16 mouse cellular contexts compared by ENCODE assay signal in the genomic region with DNA sequence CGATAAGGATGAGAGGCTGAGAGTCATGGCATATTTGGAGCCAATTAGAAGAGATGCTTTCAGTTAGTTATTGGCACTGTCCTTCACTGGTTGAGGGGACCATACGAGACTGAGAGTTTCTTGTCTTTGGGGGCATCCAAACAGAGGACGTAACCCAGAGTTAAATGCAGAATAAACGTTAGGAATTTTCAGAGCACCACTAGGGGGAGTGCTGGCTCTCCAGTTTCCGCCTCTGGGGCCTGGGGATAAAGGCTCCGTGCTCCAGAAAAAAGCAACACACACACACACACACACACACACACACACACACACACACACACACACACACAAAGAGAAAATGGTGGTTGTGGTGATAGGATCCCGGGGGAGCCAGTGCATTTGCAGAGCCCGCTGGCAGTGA.
DNase-seq lines count a peak whose midpoint lies in the region; ATAC-seq and TF ChIP-seq lines count a peak whose summit lies in the region.
"Had no signal": no experiment of that assay in that cellular context is flagged by ENCODE, and none has a peak within 500 bp of the region (broad histone marks: within the 10 kb centered on the region; RNA-seq: fewer than 3 reads in every experiment).

No protein-coding gene starts in this region.

- TF ChIP-seq EP300 in heart, postnatal 0 days (IDR thresholded peaks at IDR 0.05; ENCODE audit: low read depth) = no peak

- TF ChIP-seq POLR2A in brain, embryonic 14.5 days (IDR thresholded peaks at IDR 0.05; ENCODE audit: borderline replicate concordance, extremely low read depth, insufficient read depth, insufficient read length, poor library complexity, severe bottlenecking) = no peak
- TF ChIP-seq POLR2A in cerebellum, adult 2 months (IDR thresholded peaks at IDR 0.05; ENCODE audit: borderline replicate concordance, insufficient read depth, low read length) = no peak

- H3K36me3 ChIP-seq in heart, postnatal 0 days (replicated peaks; ENCODE audit: control insufficient read depth, insufficient read depth, low read length) = no peaks in the 10 kb centered on the region
- H3K36me3 ChIP-seq in lung, embryonic 14.5 days (ENCODE audit: insufficient read depth) = no peaks in the 10 kb centered on the region
- H3K36me3 ChIP-seq: limb, embryonic 13.5 days; midbrain, embryonic 13.5 days; neural tube, embryonic 12.5 days had no signal

- H3K4me3 ChIP-seq in heart, postnatal 0 days (ENCODE audit: low read depth, low read length) = no peak overlapping the region
- H3K4me3 ChIP-seq in lung, embryonic 14.5 days (ENCODE audit: low read depth, low read length) = no peak overlapping the region
- H3K4me3 ChIP-seq in cerebellum, adult 2 months (replicated peaks; ENCODE audit: insufficient read depth, low read depth, low read length) = no peak overlapping the region
- H3K4me3 ChIP-seq: limb, embryonic 13.5 days; midbrain, embryonic 13.5 days; neural tube, embryonic 12.5 days had no signal

- no peak overlapping the region for H3K9ac ChIP-seq in heart, postnatal 0 days (replicated peaks; ENCODE audit: low read depth, low read length)
- no peak overlapping the region for H3K9ac ChIP-seq in lung, embryonic 14.5 days
- H3K9ac ChIP-seq: limb, embryonic 13.5 days; midbrain, embryonic 13.5 days; neural tube, embryonic 12.5 days had no signal

- no peak for ATAC-seq in heart, postnatal 0 days (ENCODE audit: insufficient read depth, low read depth)
- no peak for ATAC-seq in lung, embryonic 14.5 days (ENCODE audit: insufficient read depth)
- ATAC-seq: midbrain, embryonic 13.5 days had no signal

- no peak overlapping the region for H3K27ac ChIP-seq in heart, postnatal 0 days (ENCODE audit: low read depth)
- H3K27ac ChIP-seq in lung, embryonic 14.5 days (ENCODE audit: low read depth) = no peak overlapping the region
- H3K27ac ChIP-seq in cerebellum, adult 2 months (ENCODE audit: insufficient read depth, low read length) = no peak overlapping the region
- H3K27ac ChIP-seq: limb, embryonic 13.5 days; midbrain, embryonic 13.5 days; neural tube, embryonic 12.5 days had no signal

- 58% methylated on average over 8 of the region's 8 CpGs for WGBS in heart, postnatal 0 days
- 66% methylated on average over 8 of the region's 8 CpGs for WGBS in lung, embryonic 14.5 days
- 62% methylated on average over 8 of the region's 8 CpGs for WGBS in cerebellum, adult 2 months

- H3K4me1 ChIP-seq in heart, postnatal 0 days (ENCODE audit: control insufficient read depth, insufficient read depth) = no peaks in the 10 kb centered on the region
- no peaks in the 10 kb centered on the region for H3K4me1 ChIP-seq in lung, embryonic 14.5 days (ENCODE audit: insufficient read depth)
- no peaks in the 10 kb centered on the region for H3K4me1 ChIP-seq in cerebellum, adult 2 months (ENCODE audit: control insufficient read depth, insufficient read depth, low read length)
- H3K4me1 ChIP-seq: limb, embryonic 13.5 days had no signal

- H3K27me3 ChIP-seq in heart, postnatal 0 days (ENCODE audit: control insufficient read depth, insufficient read depth, low read length) = no peaks in the 10 kb centered on the region
- H3K27me3 ChIP-seq in lung, embryonic 14.5 days (ENCODE audit: insufficient read depth, low read length) = no peaks in the 10 kb centered on the region
- H3K27me3 ChIP-seq in cerebellum, adult 2 months (ENCODE audit: control insufficient read depth, insufficient read depth, low read length) = no peaks in the 10 kb centered on the region; the same call in 1 of the 2 replicates
- H3K27me3 ChIP-seq: limb, embryonic 13.5 days; neural tube, embryonic 12.5 days had no signal

- no peak overlapping the region for H3K4me2 ChIP-seq in heart, postnatal 0 days (ENCODE audit: low read depth, low read length)
- H3K4me2 ChIP-seq in lung, embryonic 14.5 days = no peak overlapping the region
- H3K4me2 ChIP-seq: heart, embryonic 11.5 days; limb, embryonic 13.5 days; midbrain, embryonic 13.5 days; neural tube, embryonic 12.5 days had no signal

- peak; percentile 11; the same call in 1 of the 2 replicates for TF ChIP-seq CTCF in heart, postnatal 0 days (IDR thresholded peaks at IDR 0.05; ENCODE audit: low read depth)
- TF ChIP-seq CTCF in lung, embryonic 14.5 days (IDR thresholded peaks at IDR 0.05; ENCODE audit: low read depth) = peak; percentile 24; the same call in 1 of the 2 replicates
- peak; percentile 39; the same call in 1 of the 2 replicates for TF ChIP-seq CTCF in brain, embryonic 14.5 days (IDR thresholded peaks at IDR 0.05; ENCODE audit: borderline replicate concordance, extremely low read depth, insufficient read depth, insufficient read length)
- TF ChIP-seq CTCF in cerebellum, adult 2 months (IDR thresholded peaks at IDR 0.05; ENCODE audit: borderline replicate concordance, insufficient read depth, low read depth, low read length) = no peak

- no peaks in the 10 kb centered on the region for H3K9me3 ChIP-seq in heart, postnatal 0 days (replicated peaks; ENCODE audit: control insufficient read depth, low read length)
- H3K9me3 ChIP-seq in lung, embryonic 14.5 days (ENCODE audit: low read depth, low read length) = no peaks in the 10 kb centered on the region
- H3K9me3 ChIP-seq: limb, embryonic 13.5 days; midbrain, embryonic 13.5 days; neural tube, embryonic 12.5 days had no signal

- DNase-seq in heart, postnatal 0 days (ENCODE audit: low spot score) = no peak
- DNase-seq in heart, postnatal 4 days = no peak
- peak; percentile 29 for DNase-seq in lung, embryonic 14.5 days
- DNase-seq in lung, postnatal 4 days = no peak
- peak; percentile 80 for DNase-seq in ES-CJ7 (ENCODE audit: low read depth, low spot score)
- DNase-seq in brain, embryonic 14.5 days (ENCODE audit: low read depth) = no peak
- no peak for DNase-seq in cerebellum, adult 2 months
- DNase-seq: adrenal gland, postnatal 25 days; cerebellum, adult 11 months; embryo, embryonic 11 days; kidney, adult 8-10 months; thymus, postnatal 25 days had no signal

Comparison
In these comparisons a context has a peak if more than half of its experiments do, and no peak if none do; other contexts are left out.
1. DNase-seq: peak in lung, embryonic 14.5 days (single experiment) and ES-CJ7 (single experiment); none in heart, postnatal 0 days (single experiment), heart, postnatal 4 days (single experiment), lung, postnatal 4 days (0 of 2), brain, embryonic 14.5 days (single experiment) and cerebellum, adult 2 months (0 of 2).